Mouse (Mus musculus) megakaryocyte, embryonic 14.5 days (primary cell): ENCODE results near the gene Rnf121.

Source experiments
- FLI1 ChIP-seq: IDR thresholded peaks from 2 replicates; pipeline ENCODE4 v1.6.1; 2012; ENCODE audit warnings: low read length, inconsistent platforms, mixed read lengths
- GATA1 ChIP-seq: IDR thresholded peaks from 3 replicates; pipeline ENCODE4 v1.6.1; 2012; ENCODE audit warnings: mixed read lengths, low read length, inconsistent platforms, borderline replicate concordance

DNA sequence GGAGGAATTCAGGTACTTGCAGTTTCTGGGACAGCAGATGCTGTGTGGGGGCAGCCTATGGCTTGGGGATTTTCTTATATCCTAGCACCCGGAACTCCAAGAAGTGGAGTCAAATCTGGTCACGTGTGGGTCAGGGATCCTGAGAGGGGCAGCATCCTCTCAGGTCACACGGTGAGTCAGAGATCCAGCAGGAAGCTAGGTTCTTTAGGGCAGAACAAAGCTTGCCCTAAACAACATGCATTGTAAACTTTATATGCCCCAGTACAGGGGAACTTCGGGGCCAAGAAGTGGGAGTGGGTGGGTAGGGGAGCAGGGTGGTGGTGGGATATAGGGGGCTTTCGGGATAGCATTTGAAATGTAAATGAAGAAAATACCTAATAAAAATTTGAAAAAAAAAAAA is 35.6 kb upstream of the Rnf121 start:
- TF ChIP-seq GATA1 (no peak), FLI1 (no peak)
